Mouse (Mus musculus): Measurements from ENCODE around the gene Wnt2. TPM values are rescaled to one million over a fixed set of nuclear protein-coding genes. Genes with fewer than 3 reads are reported as not detected.

Gene Wnt2
- polyA plus RNA-seq, 1 experiment from 2014 or later: 3.6 TPM

- Histone ChIP-seq H3K36me3 (no peaks in the 10 kb centered on the region), H3K27ac (no peak overlapping the region), H3K9ac (no peak overlapping the region), H3K4me3 (no peak overlapping the region), H3K4me2 (no peak overlapping the region), H3K4me1 (no peaks in the 10 kb centered on the region), H3K9me3 (no peaks in the 10 kb centered on the region), H3K27me3 (no peaks in the 10 kb centered on the region)
- no peak for ATAC-seq (ENCODE audit: insufficient number of reproducible peaks, insufficient read depth, low FRiP score, low TSS enrichment, low read depth)
- WGBS: 60% methylated on average over 1 of the region's 1 CpGs
Observed at GRCm38 (mm10) chr6:17977165-17977564, 53.2 kb downstream of the Wnt2 start.

GRCm38 (mm10) chr6:17974416-17974815, 56.0 kb downstream of the Wnt2 start:
- H3K4me1 ChIP-seq: no peaks in the 10 kb centered on the region
- no peaks in the 10 kb centered on the region for H3K27me3 ChIP-seq
- no peak overlapping the region for H3K9ac ChIP-seq
- 82% methylated on average over 3 of the region's 3 CpGs for WGBS
- H3K9me3 ChIP-seq: no peaks in the 10 kb centered on the region
- H3K27ac ChIP-seq: no peak overlapping the region
- H3K36me3 ChIP-seq: no peaks in the 10 kb centered on the region
- H3K4me2 ChIP-seq: no peak overlapping the region
- no peak overlapping the region for H3K4me3 ChIP-seq
- no peak for ATAC-seq (ENCODE audit: insufficient number of reproducible peaks, insufficient read depth, low FRiP score, low TSS enrichment, low read depth)

GRCm38 (mm10) chr6:17971393-17971792, 59.0 kb downstream of the Wnt2 start:
- no peaks in the 10 kb centered on the region for H3K36me3 ChIP-seq
- no peak overlapping the region for H3K27ac ChIP-seq
- no peaks in the 10 kb centered on the region for H3K4me1 ChIP-seq
- H3K27me3 ChIP-seq: no peaks in the 10 kb centered on the region
- no peaks in the 10 kb centered on the region for H3K9me3 ChIP-seq
- ATAC-seq (ENCODE audit: insufficient number of reproducible peaks, insufficient read depth, low FRiP score, low TSS enrichment, low read depth): no peak
- no peak overlapping the region for H3K4me3 ChIP-seq
- no peak overlapping the region for H3K9ac ChIP-seq
- no peak overlapping the region for H3K4me2 ChIP-seq

GRCm38 (mm10) chr6:17969815-17970214, 60.6 kb downstream of the Wnt2 start:
- Histone ChIP-seq H3K36me3 (no peaks in the 10 kb centered on the region), H3K27me3 (no peaks in the 10 kb centered on the region), H3K4me3 (no peak overlapping the region), H3K4me2 (no peak overlapping the region), H3K4me1 (no peaks in the 10 kb centered on the region), H3K27ac (no peak overlapping the region), H3K9me3 (no peaks in the 10 kb centered on the region), H3K9ac (no peak overlapping the region)
- no peak for ATAC-seq (ENCODE audit: insufficient number of reproducible peaks, insufficient read depth, low FRiP score, low TSS enrichment, low read depth)
- WGBS: 89% methylated on average over 1 of the region's 1 CpGs

- 81% methylated on average over 1 of the region's 1 CpGs for WGBS
- H3K4me2 ChIP-seq: no peak overlapping the region
Observed at GRCm38 (mm10) chr6:17968467-17969144, 61.8 kb downstream of the Wnt2 start.

GRCm38 (mm10) chr6:17963455-17963854, 66.9 kb downstream of the Wnt2 start:
- Histone ChIP-seq H3K4me3 (no peak overlapping the region), H3K9me3 (no peaks in the 10 kb centered on the region), H3K36me3 (no peaks in the 10 kb centered on the region), H3K27ac (no peak overlapping the region), H3K4me1 (no peaks in the 10 kb centered on the region), H3K27me3 (no peaks in the 10 kb centered on the region), H3K4me2 (no peak overlapping the region), H3K9ac (no peak overlapping the region)
- ATAC-seq (ENCODE audit: insufficient number of reproducible peaks, insufficient read depth, low FRiP score, low TSS enrichment, low read depth): no peak
- 87% methylated on average over 3 of the region's 3 CpGs for WGBS

More at GRCm38 (mm10) chr6:17968467-17969144, 61.8 kb downstream of the Wnt2 start:
- no peak for ATAC-seq (ENCODE audit: insufficient number of reproducible peaks, insufficient read depth, low FRiP score, low TSS enrichment, low read depth)
- Histone ChIP-seq H3K27ac (no peak overlapping the region), H3K9ac (no peak overlapping the region), H3K9me3 (no peaks in the 10 kb centered on the region), H3K36me3 (no peaks in the 10 kb centered on the region), H3K4me3 (no peak overlapping the region), H3K27me3 (no peaks in the 10 kb centered on the region), H3K4me1 (no peaks in the 10 kb centered on the region)

GRCm38 (mm10) chr6:17951779-17952178, 78.6 kb downstream of the Wnt2 start:
- H3K36me3 ChIP-seq: no peaks in the 10 kb centered on the region
- no peak overlapping the region for H3K27ac ChIP-seq
- WGBS: 72% methylated on average over 8 of the region's 8 CpGs
- no peak overlapping the region for H3K4me3 ChIP-seq
- H3K27me3 ChIP-seq: no peaks in the 10 kb centered on the region
- no peak overlapping the region for H3K9ac ChIP-seq
- no peaks in the 10 kb centered on the region for H3K9me3 ChIP-seq
- H3K4me1 ChIP-seq: no peaks in the 10 kb centered on the region
- ATAC-seq (ENCODE audit: insufficient number of reproducible peaks, insufficient read depth, low FRiP score, low TSS enrichment, low read depth): no peak
- H3K4me2 ChIP-seq: no peak overlapping the region

- Histone ChIP-seq H3K9ac (no peak overlapping the region), H3K4me2 (no peak overlapping the region), H3K27me3 (no peaks in the 10 kb centered on the region), H3K4me3 (no peak overlapping the region), H3K4me1 (no peaks in the 10 kb centered on the region), H3K27ac (no peak overlapping the region), H3K9me3 (no peaks in the 10 kb centered on the region), H3K36me3 (no peaks in the 10 kb centered on the region)
- 83% methylated on average over 5 of the region's 5 CpGs for WGBS
- ATAC-seq (ENCODE audit: insufficient number of reproducible peaks, insufficient read depth, low FRiP score, low TSS enrichment, low read depth): no peak
Observed at GRCm38 (mm10) chr6:17949103-17949502, 81.3 kb downstream of the Wnt2 start.

GRCm38 (mm10) chr6:17947130-17947831, 83.1 kb downstream of the Wnt2 start:
- no peaks in the 10 kb centered on the region for H3K36me3 ChIP-seq
- ATAC-seq (ENCODE audit: insufficient number of reproducible peaks, insufficient read depth, low FRiP score, low TSS enrichment, low read depth): no peak
- 71% methylated on average over 11 of the region's 11 CpGs for WGBS

GRCm38 (mm10) chr6:17946456-17946855, 83.9 kb downstream of the Wnt2 start:
- Histone ChIP-seq H3K27me3 (no peaks in the 10 kb centered on the region), H3K27ac (no peak overlapping the region), H3K36me3 (no peaks in the 10 kb centered on the region), H3K4me2 (no peak overlapping the region), H3K9me3 (no peaks in the 10 kb centered on the region), H3K4me1 (no peaks in the 10 kb centered on the region), H3K9ac (no peak overlapping the region), H3K4me3 (no peak overlapping the region)
- no peak for ATAC-seq (ENCODE audit: insufficient number of reproducible peaks, insufficient read depth, low FRiP score, low TSS enrichment, low read depth)
- 61% methylated on average over 5 of the region's 5 CpGs for WGBS

More at GRCm38 (mm10) chr6:17947130-17947831, 83.1 kb downstream of the Wnt2 start:
- Histone ChIP-seq H3K4me3 (no peak overlapping the region), H3K9me3 (no peaks in the 10 kb centered on the region), H3K27ac (no peak overlapping the region), H3K9ac (no peak overlapping the region), H3K4me1 (no peaks in the 10 kb centered on the region), H3K4me2 (no peak overlapping the region), H3K27me3 (no peaks in the 10 kb centered on the region)

- Histone ChIP-seq H3K36me3 (no peaks in the 10 kb centered on the region), H3K9me3 (no peaks in the 10 kb centered on the region), H3K27me3 (no peaks in the 10 kb centered on the region), H3K4me1 (no peaks in the 10 kb centered on the region), H3K9ac (no peak overlapping the region), H3K4me3 (no peak overlapping the region), H3K4me2 (no peak overlapping the region), H3K27ac (no peak overlapping the region)
- no peak for ATAC-seq (ENCODE audit: insufficient number of reproducible peaks, insufficient read depth, low FRiP score, low TSS enrichment, low read depth)
- 64% methylated on average over 9 of the region's 9 CpGs for WGBS
Observed at GRCm38 (mm10) chr6:17943877-17944617, 86.3 kb downstream of the Wnt2 start.

GRCm38 (mm10) chr6:17942344-17942743, 88.0 kb downstream of the Wnt2 start:
- H3K36me3 ChIP-seq: 0 out of 2 replicates have a peak, but pooled peaks cover 4% of the 10 kb centered on the region
- no peak overlapping the region for H3K4me2 ChIP-seq
- no peaks in the 10 kb centered on the region for H3K9me3 ChIP-seq
- H3K4me1 ChIP-seq: no peaks in the 10 kb centered on the region
- H3K27me3 ChIP-seq: no peaks in the 10 kb centered on the region
- no peak overlapping the region for H3K27ac ChIP-seq
- 62% methylated on average over 7 of the region's 7 CpGs for WGBS
- no peak overlapping the region for H3K9ac ChIP-seq
- no peak for ATAC-seq (ENCODE audit: insufficient number of reproducible peaks, insufficient read depth, low FRiP score, low TSS enrichment, low read depth)
- no peak overlapping the region for H3K4me3 ChIP-seq

Data from embryonic facial prominence, embryonic 13.5 days (tissue).